Mouse (Mus musculus) right cerebral cortex, adult 2 months (tissue): ENCODE data around the gene Rad54l2.

Experiments
- DNase-seq, 2 experiments: peaks; one replicate each; pipeline ENCODE4 v3.0.0; 2021 to 2022; ENCODE audit warnings: low spot score in 2 of 2

Rad54l2 gene

DNA sequence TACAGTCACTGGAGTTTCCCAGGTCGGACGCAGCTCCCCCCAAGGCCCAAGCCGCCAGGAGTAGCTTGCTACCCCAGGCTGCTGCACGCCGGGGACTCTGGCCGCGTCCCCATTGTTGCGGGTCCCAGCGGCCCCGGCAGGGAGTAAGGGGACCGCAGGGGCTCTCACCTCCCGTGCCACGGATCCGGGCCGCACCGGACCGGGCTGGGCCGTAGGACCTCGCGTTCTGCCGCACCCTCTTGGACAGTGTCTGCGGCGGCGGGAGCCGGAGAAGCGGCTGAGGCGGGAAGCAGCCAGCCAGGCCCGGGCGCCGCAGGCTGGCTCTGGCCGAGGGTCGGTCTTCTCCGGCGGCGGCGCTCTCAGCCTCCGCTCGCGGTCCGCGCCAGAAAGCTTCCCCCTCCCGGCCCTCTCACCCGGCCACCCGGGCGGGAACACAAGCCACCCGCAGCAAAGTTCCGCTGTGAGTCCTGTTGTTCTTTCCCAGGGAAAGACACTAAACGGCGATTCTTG is at the start of gene Rad54l2:
TSS of gene Rad54l2 (minus strand) at position 383 of the 510 bp plus-strand sequence.
- peak; percentile 84 to 88 for DNase-seq

DNA sequence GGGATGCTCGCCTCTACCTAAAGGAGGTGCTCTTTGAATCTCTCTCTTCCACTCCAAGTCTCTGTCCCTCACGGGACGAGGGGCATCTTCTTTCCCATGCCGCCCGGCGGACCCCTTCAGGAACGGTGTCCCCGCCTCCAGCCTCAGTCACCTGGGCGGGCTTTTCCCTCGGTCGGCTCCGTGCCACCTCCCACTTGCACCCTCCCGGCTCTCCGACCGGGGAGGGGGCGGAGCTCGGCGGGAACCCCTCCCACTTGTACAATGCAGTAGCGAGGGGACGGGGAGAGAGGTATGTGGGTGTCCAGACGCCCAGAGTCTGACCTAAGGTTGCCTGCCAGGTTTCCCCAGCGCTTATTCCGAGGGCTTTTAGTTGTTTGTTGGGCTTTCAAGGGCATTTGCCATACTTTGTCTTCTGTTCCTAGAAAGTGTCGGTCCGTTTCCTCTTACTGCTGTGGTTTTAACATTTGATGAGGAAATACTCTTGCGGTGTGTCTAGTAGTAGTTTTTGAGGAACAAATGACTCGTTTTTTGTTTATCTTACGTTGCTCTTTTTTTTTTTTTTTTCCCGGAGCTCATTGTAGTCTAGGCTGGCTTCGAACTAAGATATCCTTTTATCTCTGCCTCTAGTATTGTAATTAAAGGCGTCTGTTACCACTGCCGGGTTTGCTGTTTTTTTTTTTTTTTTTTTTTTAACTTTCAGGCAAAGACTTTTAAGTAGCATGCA is 33.5 kb upstream of the Rad54l2 start:
- DNase-seq = peak; percentile 78 to 80

DNA sequence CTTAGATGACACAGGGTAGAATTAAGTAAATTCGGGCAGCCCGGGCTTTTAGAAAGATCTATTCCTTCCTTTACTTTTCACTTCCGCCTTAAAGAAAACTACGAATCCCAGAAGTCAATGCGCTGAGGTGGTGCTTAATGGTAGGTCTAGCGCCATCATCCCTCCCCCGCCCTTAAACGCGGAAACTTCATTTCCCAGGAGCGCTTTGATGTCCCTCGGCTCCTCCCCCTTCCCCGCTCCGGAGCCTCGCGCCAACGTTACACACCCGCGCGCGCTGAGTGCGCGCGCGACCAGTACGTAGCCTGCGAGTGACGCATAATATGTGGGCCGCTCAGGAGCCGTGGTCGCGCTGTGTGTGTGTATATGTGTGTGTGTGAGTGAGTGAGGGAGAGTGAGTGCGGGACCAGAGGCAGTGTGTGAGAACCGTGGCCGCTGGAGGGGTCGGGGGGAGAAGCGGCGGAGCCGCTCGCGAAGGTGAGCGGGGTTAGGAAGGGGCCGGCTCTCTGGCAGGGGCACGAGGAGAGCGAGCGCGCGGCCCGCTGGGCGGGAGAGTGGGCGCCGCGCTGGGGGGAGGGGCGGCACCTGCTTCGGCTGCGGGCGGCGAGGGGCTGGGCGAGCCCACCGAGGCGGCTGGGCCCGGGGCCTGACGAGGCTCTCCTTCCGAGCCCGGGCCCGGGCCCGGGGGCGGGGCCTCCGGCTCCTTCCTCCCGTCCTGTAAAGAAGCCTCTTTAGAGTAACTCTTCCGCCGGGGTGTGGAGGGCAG is 32.8 kb upstream of the Rad54l2 start, which contains the start of gene Dcaf1:
TSS of gene Dcaf1 (plus strand) at position 257 of the 763 bp plus-strand sequence.
- DNase-seq = peak; percentile 90 to 94

DNA sequence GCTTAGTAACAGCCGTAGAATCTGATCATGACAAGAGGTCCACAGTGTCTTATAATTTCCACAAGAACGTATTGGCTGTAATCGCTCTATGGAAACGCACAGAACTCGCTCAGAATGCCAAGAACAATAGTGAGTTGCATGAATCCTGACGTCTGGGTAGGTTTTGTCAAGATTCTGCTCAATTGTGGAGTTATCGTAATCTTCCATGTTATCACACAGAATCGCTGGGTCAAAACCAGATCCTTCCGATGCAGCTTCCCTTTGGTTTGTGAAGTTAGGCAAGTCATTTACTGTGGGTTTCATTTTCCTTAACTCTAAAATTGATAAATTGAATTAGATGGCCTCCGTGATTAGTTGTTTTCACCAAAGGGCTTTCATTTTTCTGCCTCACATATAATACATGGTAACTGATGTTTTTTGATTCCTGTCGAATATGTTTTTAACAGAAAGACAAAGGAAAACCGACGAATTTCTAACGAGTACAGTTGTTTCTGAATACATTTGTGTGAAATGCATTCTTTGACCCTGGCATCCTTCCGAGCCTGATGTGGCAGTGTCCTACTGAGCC is 32.1 kb upstream of the Rad54l2 start:
- no peak for DNase-seq

DNA sequence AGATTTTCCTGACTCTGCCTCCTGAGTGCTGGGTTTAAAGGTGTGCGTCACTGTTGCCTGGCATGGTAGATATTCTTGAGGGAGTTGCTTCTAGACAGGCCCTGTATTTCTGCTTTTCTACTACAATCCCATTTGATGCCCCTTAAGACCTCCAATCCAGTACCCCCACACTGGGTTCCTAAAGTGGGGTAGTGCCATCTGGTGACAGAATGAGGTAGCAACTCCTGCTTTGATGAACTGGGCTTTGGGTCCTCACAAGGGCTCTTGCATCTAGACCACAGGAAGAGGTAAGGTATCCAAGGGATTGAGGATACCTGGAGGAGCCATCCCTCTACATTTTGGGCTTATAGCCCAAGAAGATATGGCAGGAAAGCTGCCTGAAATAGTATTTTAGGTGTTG is 30.2 kb upstream of the Rad54l2 start:
- DNase-seq = peak in 1 of 2 experiments; percentile 34

DNA sequence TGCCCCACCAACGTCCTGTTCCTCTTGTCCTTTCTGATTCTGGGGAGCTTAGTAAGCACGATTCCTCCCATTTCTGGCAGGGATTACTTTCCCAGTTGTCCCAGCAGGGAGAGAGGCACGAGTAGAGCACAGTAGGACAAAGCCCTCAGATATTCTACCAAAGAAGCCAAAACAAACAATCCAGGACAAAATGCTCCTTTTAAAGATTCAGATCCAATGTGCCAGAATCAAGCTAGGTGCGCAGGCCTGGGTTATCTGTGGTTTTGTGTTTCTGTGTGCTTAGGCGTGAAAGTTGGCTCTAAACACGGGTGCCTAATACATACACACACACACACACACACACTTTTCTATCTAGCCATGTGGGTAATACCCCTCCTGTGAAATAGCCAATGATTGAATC is 29.2 kb upstream of the Rad54l2 start:
- no peak for DNase-seq

DNA sequence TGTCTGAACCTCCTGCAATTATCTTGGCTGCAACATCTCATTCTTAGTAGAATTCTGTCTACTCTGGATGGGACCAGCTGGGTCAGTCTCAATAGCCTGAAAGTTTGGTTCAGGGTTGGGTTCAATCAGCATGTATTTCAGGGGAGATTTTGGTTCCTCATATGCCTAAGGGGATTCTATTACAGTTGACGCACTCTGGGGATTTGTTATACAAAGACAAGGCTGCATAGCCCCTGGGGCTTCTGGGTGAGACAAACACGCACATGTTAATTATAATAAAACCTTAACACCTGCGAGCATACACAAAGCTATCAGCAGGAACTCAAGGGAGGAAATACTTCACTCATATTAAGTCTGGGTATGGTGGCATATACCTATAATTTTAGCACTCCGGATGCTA is 17.5 kb upstream of the Rad54l2 start:
- DNase-seq = no peak

DNA sequence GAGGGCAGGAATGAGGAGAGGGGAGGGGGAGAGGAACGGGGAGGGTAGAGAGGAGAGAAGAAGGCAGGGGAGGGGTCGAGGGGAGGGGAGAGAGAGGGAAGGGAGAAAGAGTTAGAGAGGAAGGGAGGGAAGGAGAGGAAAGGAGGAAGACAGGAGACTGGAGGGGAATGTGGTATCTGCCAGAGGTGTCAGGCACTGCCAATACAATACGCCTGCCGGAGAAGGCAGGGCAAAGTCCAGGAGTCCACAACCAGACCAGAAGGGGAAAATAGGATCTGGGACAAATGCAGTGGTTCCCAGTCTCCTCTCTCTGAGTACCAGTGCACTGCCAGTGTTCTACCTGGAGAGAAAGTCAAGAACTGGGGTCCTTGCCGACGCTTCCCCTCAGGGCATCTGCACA is 1.8 kb upstream of the Rad54l2 start:
- no peak for DNase-seq

DNA sequence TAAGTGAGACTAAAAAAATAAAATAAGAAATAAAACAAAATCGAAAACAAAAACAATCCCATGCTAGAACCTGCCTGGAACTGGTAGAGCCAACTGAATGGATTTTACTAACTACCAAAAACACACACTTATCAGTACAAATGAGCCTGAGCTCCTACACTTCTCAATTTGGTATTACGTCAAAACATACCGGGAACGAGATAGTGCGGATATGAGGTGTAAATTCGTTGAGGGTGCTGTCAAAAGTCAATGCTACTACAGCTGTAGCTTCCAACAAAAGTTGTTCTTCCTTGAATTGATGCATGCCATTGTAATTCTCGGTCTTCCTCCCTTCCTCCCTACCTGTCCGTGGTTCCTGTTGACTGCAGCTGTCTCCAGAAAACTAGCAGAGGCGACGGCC is 369 bp upstream of the Rad54l2 start:
- no peak for DNase-seq

DNA sequence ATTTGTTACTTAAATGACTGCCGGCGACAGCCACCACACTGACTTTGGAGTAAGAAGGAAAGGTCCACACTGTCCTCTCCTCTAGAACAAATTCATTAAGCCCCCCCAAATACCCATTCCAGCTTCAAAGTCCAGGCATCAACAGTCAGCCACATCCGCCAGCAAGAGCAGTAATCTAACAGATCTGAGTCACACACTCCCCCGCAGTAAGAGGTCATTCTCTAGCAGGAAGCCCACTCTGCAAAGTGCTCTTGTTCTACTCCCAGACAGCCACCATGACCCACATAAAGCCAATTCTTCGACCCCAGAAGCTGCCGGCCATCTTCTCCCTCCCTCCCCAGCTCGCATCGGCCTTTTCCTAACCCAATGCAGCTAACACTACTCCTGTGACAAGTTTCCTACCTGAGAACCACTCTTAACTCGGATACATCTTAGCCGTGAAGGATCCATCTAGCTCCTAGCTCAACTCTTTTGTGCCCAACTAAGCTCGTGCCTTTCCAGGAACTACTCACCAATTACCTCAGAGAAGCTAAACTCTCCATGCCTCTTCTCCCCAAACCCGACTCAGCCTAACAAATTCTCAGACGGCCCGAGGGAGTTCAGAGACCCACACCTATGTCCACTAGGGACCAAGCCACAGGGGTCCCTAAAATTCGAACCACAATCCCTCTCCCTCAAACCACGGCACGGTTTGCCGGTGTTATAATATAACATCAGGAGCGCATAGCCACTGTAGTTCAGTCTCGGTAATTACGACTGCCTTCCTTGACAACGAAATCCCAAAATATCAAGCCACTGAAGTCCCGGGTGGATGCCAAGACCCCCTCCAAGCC is 799 bp downstream of the Rad54l2 start:
- DNase-seq = peak; percentile 15 to 17

DNA sequence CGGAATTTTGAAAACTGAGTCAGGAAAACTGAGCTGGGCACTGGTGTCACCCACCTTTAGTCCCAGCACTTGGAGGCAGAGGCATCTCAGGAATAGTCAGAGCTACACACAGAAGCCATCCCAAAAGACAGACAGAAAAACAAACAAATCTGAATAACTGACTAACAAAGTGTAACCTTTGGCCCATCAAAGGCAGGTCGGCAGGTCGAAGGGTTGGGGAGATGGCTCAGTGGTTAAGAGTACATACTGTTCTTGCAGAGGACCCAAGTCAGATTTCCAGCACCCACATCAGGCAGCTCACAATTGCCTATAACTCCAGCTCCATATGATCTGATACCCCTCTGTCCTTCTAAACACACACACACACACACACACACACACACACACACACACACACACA is 3.8 kb downstream of the Rad54l2 start:
- no peak for DNase-seq

DNA sequence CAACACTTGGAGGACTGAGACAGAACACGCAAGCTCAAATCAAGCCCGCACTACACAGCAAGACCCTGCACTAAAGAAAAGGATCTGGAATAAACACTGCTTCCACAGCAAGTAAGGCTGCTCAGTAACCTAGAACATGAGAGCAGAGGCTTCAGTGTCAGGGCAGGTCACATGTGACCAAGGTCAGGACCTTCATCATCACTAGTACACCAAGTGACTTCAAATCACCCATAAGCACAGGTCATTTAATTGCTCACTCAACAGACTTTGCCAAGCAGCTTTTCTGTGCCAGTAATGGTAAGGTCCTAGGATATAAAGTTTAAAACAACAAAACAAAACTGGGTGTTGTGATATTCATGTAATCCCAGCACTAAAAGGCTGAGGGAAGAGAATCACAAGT is 5.4 kb downstream of the Rad54l2 start:
- no peak for DNase-seq

DNA sequence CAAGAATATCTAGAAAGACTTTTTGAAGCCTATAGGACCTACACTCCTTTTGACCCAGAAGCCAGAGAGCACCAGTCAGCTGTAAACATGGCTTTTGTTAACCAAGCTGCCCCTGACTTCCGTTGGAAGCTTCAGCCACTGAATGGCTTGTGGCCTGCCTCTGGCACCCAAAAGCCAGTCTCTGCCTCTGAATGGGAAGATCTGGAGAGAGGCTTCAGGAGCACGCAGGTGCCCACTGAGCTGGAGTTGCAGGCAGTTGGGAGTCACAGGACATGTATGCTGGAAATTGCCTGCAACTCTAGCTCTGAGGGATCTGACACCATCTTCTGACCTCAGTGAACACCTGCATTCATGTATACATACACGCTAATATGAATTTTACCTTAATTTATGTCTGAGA is 8.9 kb downstream of the Rad54l2 start:
- no peak for DNase-seq

DNA sequence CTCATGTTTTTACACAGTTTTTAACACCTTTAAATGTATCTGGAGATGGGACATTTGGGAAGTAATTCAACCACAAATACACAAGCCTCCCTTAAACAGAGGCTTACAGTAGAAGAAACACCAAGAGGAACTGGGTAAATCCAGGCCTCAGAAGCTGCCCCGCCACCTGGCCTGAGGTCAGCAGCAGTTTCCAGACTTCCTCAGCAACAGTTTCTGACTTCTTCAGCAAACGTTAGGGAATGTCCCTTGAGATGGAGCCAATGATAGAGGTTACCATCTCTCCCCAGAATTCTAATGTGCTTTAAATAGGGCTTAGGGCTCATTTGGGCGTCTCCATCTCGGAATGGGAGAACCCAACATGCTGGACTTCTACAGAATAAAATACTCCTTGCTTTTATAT is 10.7 kb downstream of the Rad54l2 start:
- DNase-seq = no peak

DNA sequence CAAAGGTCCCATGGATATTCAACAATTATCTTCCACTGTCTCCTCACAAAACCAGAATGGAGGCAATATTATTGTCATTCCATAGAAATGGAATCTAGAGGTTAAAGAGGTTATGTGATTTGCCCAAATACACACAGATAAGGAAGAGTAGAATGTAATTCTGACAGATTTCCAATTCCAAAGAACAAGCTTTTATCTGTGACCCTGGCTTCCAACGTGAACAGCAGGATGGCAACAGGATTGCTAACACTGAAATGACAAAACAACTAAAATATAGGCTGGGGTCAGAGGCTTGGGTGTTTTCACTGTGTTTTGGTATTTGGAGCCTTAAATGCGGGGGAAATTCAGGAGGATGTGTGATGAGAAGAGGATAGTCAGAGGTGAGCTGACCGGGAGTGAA is 11.6 kb downstream of the Rad54l2 start:
- no peak for DNase-seq

DNA sequence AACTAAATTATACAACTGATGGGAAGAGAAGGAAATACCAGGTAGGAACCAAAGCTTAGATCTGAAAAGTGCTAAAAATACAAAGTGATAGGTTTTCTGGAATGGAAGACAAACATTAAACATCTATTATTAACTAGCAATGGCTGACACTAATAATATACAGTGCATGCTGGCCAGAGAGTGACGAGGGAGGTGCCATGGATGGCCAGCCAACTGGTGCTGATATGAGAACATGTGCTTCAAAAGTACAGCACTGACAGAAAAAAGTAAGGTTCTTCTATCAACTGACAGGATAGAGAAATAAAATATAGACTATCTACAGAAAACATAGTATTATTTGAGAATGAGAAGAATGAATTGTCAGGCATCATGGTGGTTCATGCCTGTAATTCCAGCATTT is 12.9 kb downstream of the Rad54l2 start:
- no peak for DNase-seq

DNA sequence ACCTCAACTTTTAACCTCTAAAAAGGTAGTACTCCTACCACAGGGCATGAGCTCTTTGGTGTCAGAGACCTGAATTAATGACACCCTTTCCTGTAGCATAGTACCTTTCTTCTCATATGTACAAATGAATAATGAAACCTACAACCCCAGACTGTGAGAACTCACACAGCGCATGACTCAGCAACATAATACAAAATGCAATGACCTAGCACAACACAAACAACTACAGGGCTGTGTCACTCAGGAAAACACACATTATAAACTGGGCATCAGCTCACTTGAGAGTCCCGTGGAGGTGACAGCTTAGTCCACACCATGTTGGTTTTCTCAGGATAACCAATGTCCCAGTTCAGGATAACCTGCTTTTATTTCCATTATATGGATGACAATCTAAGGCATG is 17.2 kb downstream of the Rad54l2 start:
- DNase-seq = no peak

DNA sequence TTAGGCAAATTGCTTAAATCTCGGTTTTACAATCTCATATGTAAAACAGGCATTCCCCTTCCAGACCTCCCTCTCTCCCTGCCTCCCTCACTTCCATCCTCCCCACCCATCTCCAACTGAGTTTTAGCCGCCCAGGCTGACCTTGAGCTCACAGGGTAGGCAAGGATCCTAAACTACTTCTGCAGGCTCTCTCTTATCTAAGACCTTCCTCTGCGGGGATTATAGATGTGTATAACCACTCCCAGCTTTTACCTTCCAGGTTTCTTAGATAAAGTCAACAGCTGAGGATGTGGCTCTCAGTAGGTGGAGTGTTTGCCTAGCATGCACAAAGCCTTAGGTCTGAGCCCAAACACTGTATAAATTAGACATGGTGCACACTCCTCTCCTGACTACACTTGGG is 18.8 kb downstream of the Rad54l2 start:
- DNase-seq = no peak

DNA sequence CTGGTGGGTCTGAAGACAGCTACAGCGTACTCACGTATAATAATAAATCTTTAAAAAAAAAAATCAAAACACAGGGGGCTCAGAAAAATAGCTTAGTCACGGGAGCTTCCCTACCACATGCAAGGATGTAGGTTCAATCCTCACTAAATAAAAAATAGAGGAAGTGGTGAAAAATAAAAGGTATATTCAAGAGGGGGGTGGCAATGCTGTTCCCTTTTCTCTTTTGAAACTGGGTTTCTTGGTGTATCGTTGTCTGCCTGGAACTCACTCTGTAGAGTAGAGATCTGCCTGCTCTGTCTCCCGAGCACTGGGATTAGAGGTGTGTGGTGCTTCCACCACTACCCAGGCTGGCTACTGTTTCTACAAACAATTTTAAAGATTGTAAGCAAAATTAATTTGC is 19.2 kb downstream of the Rad54l2 start:
- no peak for DNase-seq

DNA sequence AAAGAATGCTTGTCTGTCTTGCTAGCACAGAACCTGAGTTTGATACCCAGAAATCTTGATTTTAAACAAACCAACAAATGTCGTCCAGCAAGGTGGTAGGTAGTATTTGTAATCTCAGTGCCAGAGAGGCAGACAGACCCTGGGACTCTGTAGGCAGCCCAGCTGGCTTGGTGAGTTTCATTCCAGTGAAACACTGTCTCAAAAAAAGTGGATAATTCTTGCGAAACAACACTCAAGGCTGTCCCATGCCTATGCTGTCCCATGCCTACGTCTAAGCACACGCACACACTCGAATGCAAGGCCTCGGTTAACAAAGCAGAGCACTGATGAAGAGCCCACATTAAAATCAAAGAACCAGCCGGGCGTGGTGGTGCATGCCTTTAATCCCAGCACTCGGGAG is 32.6 kb downstream of the Rad54l2 start:
- DNase-seq = no peak

DNA sequence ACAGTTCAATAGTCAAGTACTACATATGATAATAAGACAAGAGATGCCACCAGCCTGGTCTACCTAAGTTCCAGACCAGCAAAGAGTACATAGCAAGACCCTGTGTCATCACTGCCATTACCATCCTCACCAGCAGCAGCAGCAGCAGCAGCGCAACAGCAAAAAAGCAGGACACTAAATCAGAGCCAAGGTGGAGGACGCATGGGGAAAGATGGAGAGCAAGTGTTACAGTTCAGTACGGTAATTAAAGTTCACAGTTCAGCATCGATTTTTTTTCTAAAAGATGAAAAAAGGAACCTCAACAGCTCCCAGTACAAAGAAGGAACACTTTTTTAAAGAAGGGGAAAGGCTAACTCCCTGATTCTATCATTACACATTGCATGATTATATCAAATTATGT is 33.2 kb downstream of the Rad54l2 start:
- DNase-seq = no peak

DNA sequence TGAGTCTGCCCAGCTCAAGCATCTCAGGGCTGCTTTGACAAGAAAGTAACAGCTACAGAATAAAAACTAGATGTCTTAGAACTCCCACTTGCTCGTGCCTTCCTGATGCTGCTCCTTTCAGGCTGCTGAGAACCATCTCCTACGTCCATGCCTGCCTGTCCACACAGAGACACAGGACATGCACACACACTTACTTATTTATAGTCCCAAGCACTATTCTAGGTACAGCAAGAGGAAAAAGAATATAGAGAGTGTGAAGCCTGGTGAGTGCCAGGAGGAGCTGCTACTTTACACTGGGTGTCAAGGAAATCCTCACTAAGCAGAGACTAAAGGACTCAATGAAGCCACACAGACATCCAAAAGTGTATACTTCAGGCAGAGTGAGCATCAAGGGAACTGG is 34.7 kb downstream of the Rad54l2 start:
- peak; percentile 37 to 48 for DNase-seq
